Mouse (Mus musculus): Measurements from ENCODE around the gene Zbtb16.
A peak's percentile ranks its signal among the peaks of the same experiment; 100 is the strongest.

The Zbtb16 gene

DNA sequence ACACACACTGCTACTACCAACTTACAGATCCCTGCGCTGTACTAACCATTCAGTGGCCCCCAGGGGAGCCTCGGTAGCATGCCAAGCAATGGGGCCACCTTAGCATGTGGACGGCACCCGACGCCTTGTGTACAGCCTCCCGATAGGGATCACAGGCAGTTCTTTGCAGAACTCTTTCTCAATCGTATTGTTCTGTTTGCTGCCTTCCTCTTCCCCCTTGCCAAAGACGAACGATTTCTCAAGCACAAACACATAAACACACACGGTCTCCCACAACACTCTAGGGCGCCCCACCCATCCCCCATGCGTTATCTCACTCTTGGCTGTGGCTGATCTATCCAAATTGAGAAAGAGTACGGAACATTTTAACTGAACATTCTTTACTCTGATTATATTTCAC lies 91.1 kb downstream of the Zbtb16 start:
- peak in 1 of 2 experiments; percentile 35 for DNase-seq (ENCODE audit: low spot score in 2 of 2)

DNA sequence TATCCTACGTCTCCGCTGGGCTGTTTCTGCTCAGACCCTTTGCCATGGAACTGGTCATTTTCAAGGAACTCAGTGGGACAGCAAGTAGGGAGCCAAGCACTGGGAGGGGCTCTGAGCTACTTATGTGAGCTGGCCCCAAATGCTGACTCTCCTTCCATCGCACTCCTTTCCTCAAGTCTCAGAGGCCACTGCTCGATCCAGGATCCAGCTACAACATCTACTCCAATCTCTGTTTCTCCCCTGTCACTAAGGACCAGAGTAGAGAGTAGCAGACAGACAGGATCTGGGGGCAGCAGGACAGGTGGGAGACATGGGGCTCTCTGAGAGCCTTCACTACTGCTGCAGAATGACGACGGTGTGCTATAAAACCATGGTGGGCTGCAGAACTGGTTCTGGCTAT lies 91.6 kb downstream of the Zbtb16 start:
- no peak for DNase-seq (ENCODE audit: low spot score in 2 of 2)

DNA sequence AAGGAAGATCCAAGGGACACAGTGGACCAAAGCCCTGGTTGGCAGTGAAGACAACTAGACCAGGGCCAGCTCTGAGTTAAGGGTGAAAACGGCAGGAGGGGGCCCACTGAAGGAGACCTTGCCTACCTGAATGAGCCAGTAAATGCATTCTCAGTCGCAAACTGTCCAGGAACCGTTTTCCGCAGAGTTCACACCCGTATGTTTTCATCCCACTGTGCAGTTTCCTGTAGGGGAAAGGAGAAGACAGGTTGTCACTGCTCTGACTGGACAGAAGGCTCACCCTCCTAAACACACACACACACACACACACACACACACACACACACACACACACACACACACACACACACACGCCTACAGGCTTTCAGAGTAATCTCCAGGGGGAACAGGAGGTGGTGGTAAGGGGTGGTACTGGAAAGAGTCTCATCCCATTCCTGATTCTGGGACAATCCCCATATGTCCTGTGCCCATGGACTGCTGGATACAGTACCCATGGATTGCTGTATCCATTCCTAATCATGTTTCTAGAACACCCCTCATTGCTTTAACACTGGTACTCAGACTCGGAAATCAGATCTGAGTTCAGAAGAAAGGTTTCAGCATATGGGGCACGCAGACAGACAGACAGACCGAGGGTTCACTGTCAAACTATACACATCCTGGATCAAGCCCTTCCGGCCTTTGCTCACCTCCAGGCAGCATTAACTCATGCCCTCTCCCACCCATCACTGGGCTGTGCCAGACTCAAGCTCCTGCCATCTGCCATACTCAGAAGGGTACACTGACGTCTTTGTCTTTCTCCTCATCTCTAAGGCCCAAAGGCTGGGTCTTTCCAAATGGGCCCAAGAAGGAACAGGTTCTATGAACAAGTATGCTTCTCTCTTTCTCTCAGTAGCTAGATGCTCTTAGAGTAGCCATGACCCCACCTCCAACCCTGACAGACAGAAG lies 92.4 kb downstream of the Zbtb16 start:
- no peak for DNase-seq (ENCODE audit: low spot score in 2 of 2)

DNA sequence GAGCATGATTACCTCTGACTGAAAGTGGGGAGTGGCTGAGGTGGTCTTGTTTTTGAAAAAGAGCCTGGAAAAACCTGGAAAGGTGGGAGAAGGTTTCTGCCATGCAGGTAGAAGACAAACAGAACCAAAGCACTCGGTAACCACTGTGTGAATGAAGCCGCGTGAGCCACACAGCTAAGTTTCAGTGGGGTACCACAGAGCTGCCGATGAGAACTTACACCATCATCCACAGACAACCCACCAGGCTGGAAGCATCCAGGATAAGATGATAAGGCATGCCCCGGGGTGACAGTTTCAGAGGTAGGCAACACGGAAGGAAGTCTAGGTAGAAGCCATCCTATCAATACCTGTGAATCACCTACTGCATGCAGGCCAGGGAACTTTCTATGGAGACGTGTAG lies 93.9 kb downstream of the Zbtb16 start:
- DNase-seq (ENCODE audit: low spot score in 2 of 2): no peak

DNA sequence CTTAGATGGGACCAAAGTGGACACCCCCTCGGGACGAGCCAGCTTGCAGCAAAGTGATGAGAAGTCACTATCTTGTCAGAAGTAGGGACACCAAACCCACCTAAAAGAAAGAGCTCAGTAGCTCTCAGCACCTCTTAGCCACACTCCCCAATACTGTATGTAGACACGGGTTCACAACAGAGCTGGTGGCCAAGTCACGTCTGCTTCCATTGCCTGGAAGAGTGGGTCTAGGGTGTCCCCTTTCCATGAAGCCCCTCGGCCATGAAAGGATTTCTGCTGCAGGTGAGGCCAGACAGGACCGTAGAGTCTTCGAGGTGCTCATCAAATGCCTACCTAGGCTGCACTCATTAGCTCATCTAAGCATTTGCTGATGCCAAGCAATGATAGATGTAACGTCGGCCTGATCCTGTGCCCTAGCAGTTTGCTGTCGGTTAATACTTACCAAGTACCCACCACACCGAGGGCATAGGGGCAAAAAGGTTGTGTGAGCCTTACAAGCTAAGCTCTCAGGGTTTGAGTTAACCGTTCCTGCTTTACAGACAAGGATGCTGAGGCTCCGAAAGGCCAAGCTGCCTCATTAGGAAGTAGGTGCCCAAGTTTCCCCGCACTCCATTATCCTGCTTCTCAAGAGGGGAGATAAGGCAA lies 94.5 kb downstream of the Zbtb16 start:
- no peak for DNase-seq (ENCODE audit: low spot score in 2 of 2)

DNA sequence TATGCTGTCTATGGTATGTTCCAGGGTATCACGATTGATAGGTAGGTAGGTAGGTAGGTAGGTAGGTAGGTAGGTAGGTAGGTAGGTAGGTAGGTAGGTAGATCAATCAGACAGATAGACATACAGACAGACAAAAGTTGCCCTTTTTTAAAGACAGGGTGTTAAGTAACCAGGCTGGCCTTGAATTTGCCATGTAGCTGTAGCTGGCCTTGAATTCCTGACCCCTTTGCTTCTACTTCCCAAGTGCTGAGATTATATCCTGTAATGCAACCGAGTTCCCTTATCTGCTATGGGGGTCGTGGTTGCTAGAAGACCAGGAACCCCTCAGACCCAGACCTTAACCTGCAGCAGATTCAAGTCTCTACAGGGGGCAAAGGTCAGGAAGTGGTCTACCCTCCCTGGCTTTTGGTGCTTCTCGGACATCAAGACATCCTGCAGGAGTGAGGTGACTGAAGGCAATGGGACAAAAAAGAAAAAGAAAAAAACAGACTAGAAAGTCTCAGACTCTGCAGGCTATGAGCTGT lies 95.2 kb downstream of the Zbtb16 start:
- DNase-seq (ENCODE audit: low spot score in 2 of 2): no peak

DNA sequence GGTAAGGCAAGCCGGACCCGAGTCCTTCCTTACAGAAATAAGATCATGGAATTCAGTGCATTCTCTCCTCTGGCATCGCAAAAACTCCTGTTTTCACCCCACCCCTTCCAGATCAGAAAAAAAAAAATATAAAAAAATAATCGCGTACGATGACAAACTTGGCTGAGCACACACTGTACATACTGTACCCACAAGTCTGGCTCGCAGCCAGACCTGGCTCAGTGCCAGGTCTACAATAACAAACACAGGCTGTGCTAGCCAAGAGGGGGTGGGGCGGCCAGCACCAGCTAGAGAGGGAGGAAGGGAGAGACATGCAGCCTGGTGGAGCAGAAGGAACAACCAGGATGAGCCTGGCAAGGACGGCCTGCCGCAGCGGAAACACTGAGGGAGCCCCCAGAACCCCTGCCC lies 95.9 kb downstream of the Zbtb16 start:
- peak in 1 of 2 experiments; percentile 74 for DNase-seq (ENCODE audit: low spot score in 2 of 2)

DNA sequence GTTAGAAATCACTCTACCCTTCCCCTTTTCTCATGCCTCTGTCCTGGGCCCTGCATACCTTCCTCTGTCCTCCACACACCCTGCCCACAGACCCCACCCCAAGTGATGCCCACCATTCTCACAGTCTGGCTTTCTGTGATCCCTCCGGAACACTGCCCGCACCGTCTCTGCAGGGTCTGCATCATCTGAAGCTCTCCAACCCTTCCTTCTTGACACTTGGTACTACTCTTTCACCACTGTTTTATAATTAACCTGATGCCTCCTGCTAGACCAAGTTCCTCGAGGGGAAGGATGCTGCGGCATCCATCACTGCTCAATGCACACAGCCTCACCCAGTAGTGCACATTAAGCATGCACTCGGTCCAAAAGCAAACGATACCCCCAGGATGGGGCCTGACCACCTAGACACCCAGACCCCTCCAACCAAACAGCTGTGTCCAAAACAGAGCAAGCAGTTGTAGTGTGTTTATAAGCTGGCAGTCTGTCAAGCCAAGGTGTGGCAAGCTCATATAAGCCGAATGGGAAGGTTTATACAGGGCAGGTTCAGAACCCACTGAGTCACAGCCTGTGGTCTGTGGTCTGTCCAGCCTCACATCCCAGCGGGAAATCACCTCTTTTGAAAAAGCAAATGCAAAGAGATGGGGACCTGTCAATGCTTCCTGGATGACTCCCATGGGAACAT lies 97.1 kb downstream of the Zbtb16 start:
- no peak for DNase-seq (ENCODE audit: low spot score in 2 of 2)

DNA sequence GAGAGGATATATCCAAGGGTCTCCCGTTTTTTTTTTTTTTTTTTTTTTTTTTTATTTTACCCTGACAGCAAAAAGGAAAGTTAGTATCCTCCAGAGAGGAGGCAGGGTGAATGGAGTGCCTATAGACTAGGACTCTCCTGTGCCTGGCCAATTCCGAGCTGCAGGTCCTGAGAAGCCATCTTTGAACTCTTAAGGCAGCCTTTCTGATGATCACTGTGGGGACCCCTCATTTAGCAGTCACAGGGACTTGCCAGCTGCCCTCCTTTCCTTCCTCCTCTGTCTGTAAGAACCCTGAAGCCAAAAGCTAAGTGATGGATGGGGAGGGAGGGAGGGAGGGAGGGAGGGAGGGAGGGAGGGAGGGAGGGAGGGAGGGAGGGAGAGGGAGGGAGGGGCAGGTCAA lies 98.1 kb downstream of the Zbtb16 start:
- DNase-seq (ENCODE audit: low spot score in 2 of 2): no peak

DNA sequence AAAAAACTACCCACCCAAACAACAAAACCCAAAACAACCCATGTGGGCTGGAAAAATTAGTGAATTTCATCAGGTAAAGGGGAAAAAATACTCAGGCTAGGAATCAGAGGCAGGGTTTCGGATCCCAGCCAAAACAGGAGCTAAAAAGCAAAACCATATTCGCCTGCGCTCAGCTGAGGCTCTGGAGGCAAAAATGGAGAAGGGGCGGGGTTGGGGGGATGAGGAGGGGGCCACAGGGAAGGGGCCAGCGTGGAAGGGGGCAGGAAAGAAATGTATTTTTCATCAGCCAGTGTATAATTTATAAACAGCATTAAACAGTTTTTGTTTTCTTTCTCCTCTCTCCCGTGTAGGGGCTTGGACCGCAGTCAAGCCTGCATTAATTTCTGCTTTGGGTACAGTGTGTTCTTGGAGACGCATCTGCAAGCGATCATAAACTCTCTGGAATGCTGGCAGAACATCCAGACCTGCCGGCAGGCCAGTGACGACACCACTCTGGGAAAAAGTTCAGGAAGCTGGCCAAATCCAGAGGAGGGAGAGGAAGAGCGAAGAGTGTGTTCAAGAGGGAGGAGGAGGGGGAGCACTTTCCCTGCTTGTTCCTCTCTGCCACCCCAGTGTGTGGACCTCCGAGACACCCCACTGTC lies 98.7 kb downstream of the Zbtb16 start:
- no peak for DNase-seq (ENCODE audit: low spot score in 2 of 2)

DNA sequence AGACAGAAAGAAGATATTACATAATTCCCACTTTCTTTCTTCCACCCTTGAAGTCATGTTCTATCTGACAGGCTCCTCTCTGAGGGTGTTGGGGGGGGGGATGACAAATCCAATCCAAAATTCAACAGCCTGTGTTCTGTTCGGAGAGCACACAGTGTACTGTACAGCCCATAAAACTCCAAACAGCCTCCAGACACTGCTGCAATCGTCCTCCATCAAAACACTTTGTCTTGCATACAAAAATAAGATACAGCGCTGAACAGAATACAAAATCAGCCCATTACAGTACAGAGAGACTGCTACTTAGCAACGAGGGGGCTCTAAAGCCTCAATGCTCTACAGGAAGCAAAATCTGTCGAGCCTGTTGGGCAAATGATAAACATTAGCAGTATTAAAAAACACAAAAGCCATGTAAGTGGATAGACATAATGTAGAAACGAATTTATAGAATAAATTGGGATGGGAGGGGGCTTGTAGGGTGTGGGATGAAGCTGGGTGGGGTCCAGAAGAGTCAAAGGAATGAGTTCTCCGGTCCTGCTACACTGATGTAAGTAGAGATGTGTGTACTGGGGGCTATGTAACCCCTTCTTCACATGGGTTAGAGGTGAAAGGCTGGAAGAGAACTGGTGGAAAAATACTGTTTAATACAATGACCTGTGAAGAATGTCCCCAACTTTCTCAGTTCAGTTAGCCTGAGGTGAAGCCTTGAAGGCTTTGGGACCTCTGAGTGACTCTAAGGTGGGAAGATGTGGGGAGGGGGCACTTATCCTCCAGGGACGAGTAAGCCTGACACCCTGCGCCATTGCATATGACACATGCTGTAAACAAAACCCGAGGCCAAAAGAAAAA lies 99.4 kb downstream of the Zbtb16 start:
- DNase-seq (ENCODE audit: low spot score in 2 of 2): no peak

DNA sequence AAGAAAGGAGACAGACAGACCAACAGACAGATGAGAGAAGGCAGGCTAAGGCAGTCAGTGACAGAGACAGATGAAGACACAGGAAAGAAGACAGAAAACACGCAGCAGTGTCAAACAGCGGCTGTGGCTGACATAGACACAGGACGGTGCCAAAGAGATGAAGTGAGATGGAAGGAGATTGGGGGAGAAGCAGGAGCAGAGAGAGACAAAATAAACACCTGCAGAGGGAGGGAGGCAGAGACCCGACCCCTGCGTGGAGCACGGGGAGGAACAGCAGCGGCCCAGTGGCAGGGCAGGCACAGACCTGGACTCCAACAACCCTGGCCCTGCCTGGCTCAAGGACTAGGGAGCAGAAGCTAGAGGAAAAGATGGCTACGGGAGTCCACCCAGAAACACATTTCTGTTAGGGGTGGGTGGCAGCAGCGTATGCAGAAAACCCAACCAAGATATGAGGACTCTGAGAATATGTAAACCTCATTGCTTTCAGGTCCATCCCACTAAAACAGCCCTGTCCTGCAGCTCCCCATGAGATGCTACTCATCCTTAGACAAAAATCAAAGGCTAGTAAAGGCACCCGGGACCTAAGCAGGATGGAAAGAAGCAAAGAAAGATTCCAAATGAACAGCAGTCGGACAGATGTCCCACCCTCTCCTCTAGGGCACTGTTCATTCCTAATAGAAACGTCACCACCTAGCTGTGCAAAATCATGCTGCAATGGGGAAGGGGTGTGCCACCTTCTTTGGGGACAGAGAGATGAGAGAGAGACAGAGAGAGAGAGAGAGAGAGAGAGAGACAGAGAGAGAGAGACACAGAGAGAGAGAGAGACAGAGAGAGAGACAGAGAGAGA lies 100.3 kb downstream of the Zbtb16 start:
- no peak for DNase-seq (ENCODE audit: low spot score in 2 of 2)

DNA sequence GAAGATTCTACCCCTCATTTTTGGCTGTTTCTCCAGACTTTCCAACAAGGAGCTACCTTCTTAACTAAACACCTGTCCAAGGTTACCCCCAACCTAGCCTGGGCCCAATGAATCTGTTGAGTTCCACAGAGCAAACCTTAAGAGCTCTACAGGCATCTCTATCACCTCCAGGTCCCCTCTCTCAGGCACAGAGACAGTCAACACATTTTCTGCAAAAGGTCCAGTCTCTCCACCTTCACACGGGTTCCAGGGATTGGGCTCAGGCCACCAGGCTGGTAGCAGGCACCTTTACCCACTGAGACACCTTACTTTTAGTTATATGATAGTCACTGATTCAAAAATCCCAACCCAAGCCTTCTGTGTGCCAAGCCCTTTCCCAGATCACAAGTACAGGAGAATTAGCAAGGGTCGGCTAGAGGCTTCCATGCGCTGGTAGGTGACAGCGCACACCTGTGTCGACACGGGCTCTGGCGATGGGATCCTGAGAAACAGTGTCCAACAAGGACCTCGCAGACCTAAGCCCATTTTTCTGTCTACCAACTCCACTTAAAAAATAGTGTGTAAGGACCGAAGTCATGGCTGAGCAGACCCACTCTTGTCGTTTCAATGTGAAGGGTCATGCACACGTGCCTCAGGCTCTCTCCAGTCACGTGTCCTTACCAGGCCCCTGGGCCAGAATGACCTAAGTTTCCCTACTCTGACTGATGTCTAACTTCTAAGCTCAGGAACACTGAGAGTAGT lies 101.1 kb downstream of the Zbtb16 start:
- DNase-seq (ENCODE audit: low spot score in 2 of 2): no peak

DNA sequence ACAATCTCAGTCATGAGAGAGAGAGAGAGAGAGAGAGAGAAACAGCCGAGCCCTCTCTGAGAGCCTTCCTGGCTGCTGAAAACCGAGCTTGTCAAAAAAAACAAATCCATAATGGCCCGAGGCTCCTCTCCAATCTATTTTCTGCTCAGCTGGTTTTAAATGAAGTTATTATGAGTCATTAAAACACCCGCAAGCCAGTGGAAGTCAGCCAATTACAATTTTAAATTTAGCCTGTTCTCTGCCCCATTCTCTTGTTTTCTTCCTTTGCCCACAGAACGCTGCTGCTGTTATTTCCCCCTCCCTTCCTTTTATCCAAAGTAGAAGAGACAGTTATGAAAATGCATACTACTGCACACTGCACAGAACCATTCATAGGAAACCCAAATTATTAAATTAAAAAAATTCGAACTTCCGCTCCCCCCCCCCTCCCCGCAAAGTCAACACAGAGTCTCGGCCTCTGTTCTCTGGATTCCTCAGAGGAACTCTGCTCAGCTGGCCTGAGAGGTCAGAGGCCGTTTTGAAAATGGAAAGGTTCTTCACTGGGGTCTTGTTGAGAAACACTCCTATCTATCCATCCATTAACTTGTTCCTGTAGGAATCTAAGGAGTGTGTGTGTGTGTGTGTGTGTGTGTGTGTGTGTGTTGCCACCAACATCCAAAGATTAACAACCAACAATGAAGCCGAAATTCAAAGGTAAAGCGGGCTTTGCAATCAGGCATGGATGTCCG lies 102.0 kb downstream of the Zbtb16 start:
- DNase-seq (ENCODE audit: low spot score in 2 of 2): no peak

DNA sequence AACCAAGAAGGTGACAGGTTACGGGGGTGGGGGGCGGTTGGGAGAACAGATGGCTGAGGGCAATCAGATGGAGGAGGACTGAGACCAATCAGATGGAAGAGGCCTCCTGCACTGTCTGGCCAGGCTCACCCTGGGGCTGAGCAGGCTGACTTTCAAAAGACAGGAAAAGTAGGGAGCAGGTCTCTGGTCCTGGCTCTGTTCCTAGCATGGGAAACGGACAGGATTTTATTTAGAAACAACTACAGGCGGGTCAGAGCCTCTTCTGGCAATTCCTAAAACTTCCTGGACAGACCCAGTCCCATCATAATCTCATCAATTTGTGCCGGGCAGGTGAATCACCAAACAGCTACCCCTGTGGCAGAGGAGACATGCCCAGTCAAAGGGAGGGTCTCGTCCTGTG lies 102.9 kb downstream of the Zbtb16 start:
- no peak for DNase-seq (ENCODE audit: low spot score in 2 of 2)

DNA sequence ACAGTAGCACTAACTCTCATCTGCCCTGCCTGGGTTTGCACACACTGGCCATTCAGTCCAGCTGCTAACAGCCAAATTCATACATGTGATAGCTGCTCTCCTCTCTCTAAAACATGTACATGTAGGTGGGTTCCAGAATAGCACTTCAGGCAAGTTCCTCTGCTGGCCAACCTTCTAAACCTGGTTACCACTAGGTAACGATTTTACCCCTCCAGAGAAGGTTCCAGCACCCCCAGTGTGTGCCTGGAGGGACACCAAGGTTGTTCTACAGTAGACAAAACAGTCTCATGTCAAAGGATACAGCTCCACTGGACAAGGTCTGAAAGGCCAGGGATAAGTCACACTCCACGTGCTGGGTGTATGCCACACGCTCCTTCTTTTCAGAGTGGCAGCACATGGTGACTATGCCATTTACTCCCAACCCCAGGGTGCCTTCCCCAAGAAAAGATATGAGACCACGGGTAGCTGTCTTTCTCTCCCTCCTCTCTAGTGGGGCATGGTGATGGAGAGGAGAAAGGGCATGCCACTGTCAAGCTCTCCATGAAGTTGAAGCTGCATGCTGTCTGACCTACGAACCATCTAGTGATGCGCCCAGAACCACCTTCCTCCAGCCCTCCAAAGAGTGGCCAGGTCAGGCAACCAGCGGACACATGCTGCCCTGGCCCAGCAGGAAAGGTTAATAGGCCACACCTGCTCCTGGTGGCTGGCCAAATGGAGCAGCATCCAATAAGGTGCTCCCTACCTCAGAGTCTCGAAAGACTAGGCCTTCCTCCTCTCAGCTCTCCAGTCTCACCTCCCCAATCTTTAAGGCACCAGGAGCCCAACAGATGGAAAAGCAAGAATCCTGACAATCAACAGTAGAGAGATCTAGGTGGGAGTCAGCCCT lies 104.1 kb downstream of the Zbtb16 start:
- DNase-seq (ENCODE audit: low spot score in 2 of 2): no peak

DNA sequence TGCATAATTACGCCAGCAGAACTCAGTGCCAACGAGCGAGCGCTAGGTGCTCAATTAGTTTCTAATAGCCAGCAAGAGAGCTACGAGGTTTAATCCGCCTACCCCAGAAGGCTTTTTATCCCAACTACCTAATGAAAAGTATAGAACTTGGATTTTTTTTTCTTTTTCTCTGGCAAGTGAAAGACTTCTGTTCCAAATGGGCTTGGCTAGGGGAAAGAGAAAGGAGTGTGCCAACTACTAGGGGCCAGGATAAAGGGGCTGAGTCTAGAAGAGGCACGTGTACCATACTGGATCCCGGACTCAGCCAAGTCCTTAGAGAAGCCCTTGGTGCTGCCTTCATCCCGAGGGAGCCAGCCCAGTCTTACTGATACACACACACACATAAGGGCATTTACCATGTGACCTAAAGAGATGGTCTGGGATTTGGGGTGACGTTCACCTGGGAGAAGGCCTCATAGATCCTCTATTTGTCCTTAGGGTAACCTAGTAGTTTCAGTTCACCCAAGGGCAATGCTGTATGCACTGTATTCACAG lies 105.5 kb downstream of the Zbtb16 start:
- DNase-seq (ENCODE audit: low spot score in 2 of 2): no peak

Measured in spleen, postnatal 10 days (tissue).